Mouse (Mus musculus) limb, embryonic 11.5 days (tissue): Measurements from ENCODE around the gene Usp17la. TPM values are rescaled to one million over a fixed set of nuclear protein-coding genes. Genes with fewer than 3 reads are reported as not detected.

Experiments used
- ATAC-seq: fragments of 200-750 bp; cut with Nextera tagmentation; 2 replicates; pipeline ENCODE4 v1.8.0; 2017; ENCODE audit warnings: low read depth; ENCODE audit not compliant: insufficient number of reproducible peaks, low FRiP score, low TSS enrichment
- DNase-seq: peaks from one replicate; pipeline ENCODE4 v3.0.0-alpha.2; 2015; ENCODE audit warnings: low spot score
- H3K27ac ChIP-seq: fragments of 300-500 bp; sonication (generic); replicated peaks from 2 replicates; pipeline ENCODE4 v1.5.1; 2014; ENCODE audit warnings: low read depth, mild to moderate bottlenecking, low read length
- H3K27me3 ChIP-seq: fragments of 300-500 bp; sonication (generic); 2 replicates; pipeline ENCODE4 v1.6.1; 2014; ENCODE audit warnings: mild to moderate bottlenecking, low read length, mixed read lengths; ENCODE audit not compliant: control insufficient read depth, insufficient read depth
- H3K36me3 ChIP-seq: fragments of 300-500 bp; sonication (generic); 2 replicates; pipeline ENCODE4 v1.6.1; 2014; ENCODE audit warnings: mild to moderate bottlenecking, low read length, moderate library complexity, mixed read lengths; ENCODE audit not compliant: control insufficient read depth, insufficient read depth
- H3K4me1 ChIP-seq: fragments of 300-500 bp; sonication (generic); 2 replicates; pipeline ENCODE4 v1.6.1; 2014; ENCODE audit warnings: low read length, mixed read lengths; ENCODE audit not compliant: control insufficient read depth, insufficient read depth
- H3K4me2 ChIP-seq: fragments of 300-500 bp; sonication (generic); 2 replicates; pipeline ENCODE4 v1.6.1; 2014; ENCODE audit warnings: low read depth, mild to moderate bottlenecking, moderate library complexity; ENCODE audit not compliant: severe bottlenecking
- H3K4me3 ChIP-seq: fragments of 300-500 bp; sonication (generic); 2 replicates; pipeline ENCODE4 v1.5.1; 2014; ENCODE audit warnings: low read depth, low read length
- H3K9ac ChIP-seq: fragments of 300-500 bp; sonication (generic); 2 replicates; pipeline ENCODE4 v1.6.1; 2014; ENCODE audit warnings: mild to moderate bottlenecking, low read length
- H3K9me3 ChIP-seq: fragments of 300-500 bp; sonication (generic); 2 replicates; pipeline ENCODE4 v1.6.1; 2016; ENCODE audit warnings: low read length; ENCODE audit not compliant: control insufficient read depth
- WGBS: fragments of 180-500 bp; shearing (Covaris S2); extraction: QIAGEN DNeasy Blood & Tissue Kit; methylation state at CpG from one replicate; pipeline ENCODE4 v1.1.7; 2014; 5-methylcytosine and 5-hydroxymethylcytosine counted together
- polyA plus RNA-seq: library from polyadenylated mRNA; unstranded; fragments of >200 nt; fragmentation: Nextera tagmentation; extraction: Ambion mirVana; gene quantifications from 2 replicates; pipeline ENCODE4 v1.2.1, GENCODE M21; 2014

Usp17la gene
- polyA plus RNA-seq, 1 experiment from 2014 or later: not detected

DNA sequence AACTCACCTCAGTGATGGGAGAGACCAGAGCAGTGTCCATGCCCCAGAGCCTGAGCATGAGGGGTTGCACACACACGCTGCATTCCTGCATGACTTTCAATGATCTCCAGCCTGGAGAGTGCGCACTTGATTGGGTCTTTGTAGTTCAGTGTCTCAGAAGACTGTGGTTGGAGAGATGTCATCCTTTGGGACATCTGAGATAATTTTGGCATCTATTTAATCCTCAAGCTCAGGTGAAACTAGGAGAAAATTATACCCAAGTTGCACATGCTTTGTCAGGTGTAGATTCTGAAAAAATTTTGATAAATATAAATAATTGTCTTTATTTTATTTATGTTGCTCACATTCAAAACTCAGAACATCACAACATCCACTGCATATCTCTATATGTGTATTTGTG, 39.0 kb downstream of the Usp17la start, which contains the start of gene Olfr666:
Olfr666 (minus strand) TSS at position 101 of the 400 bp plus-strand sequence.
- Histone ChIP-seq H3K4me3 (no peak within 1 kb of the TSS), H3K36me3 (no peaks in the 10 kb centered on the region), H3K4me1 (no peaks in the 10 kb centered on the region), H3K27ac (no peak within 1 kb of the TSS), H3K27me3 (no peaks in the 10 kb centered on the region), H3K9ac (no peak within 1 kb of the TSS), H3K9me3 (no peaks in the 10 kb centered on the region), H3K4me2 (no peak within 1 kb of the TSS)
- WGBS: 83% methylated on average over 2 of the region's 2 CpGs
- ATAC-seq (no peak), DNase-seq (no peak)

Other genes starting within 250 kb of the Usp17la start
- not detected in 2 replicates for gene Olfr656, start 243.1 kb upstream of the Usp17la start, polyA plus RNA-seq
- gene Olfr657, start 232.2 kb upstream of the Usp17la start, polyA plus RNA-seq: not detected in 2 replicates
- gene Olfr658, start 209.7 kb upstream of the Usp17la start, polyA plus RNA-seq: not detected in 2 replicates
- gene Olfr659, start 190.3 kb upstream of the Usp17la start, polyA plus RNA-seq: not detected in 2 replicates
- gene Olfr661, start 170.5 kb upstream of the Usp17la start, polyA plus RNA-seq: not detected in 2 replicates
- not detected in 2 replicates for gene Usp17le, start 79.5 kb upstream of the Usp17la start, polyA plus RNA-seq
- not detected in 2 replicates for gene Usp17lb, start 14.4 kb upstream of the Usp17la start, polyA plus RNA-seq
- not detected in 2 replicates for gene Olfr665, start 21.0 kb downstream of the Usp17la start, polyA plus RNA-seq
- not detected in 2 replicates for gene Olfr666, start 38.9 kb downstream of the Usp17la start, polyA plus RNA-seq
- not detected in 2 replicates for gene Olfr667, start 64.5 kb downstream of the Usp17la start, polyA plus RNA-seq
- gene Olfr668, start 71.0 kb downstream of the Usp17la start, polyA plus RNA-seq: not detected in 2 replicates
- gene Olfr669, start 77.2 kb downstream of the Usp17la start, polyA plus RNA-seq: not detected in 2 replicates
- not detected in 2 replicates for gene Olfr670, start 105.6 kb downstream of the Usp17la start, polyA plus RNA-seq
- not detected in 2 replicates for gene Olfr671, start 122.1 kb downstream of the Usp17la start, polyA plus RNA-seq
- gene Olfr672, start 145.0 kb downstream of the Usp17la start, polyA plus RNA-seq: not detected in 2 replicates
- not detected in 2 replicates for gene Olfr675, start 171.5 kb downstream of the Usp17la start, polyA plus RNA-seq
- not detected in 2 replicates for gene Olfr676, start 175.7 kb downstream of the Usp17la start, polyA plus RNA-seq
- gene Olfr677, start 194.4 kb downstream of the Usp17la start, polyA plus RNA-seq: not detected in 2 replicates
- gene Olfr678, start 207.5 kb downstream of the Usp17la start, polyA plus RNA-seq: not detected in 2 replicates
- gene Olfr679, start 224.2 kb downstream of the Usp17la start, polyA plus RNA-seq: not detected in 2 replicates
- gene Olfr680-ps1, start 235.8 kb downstream of the Usp17la start, polyA plus RNA-seq: not detected in 2 replicates